Mouse (Mus musculus): ENCODE results near the gene Usp2.

DNA sequence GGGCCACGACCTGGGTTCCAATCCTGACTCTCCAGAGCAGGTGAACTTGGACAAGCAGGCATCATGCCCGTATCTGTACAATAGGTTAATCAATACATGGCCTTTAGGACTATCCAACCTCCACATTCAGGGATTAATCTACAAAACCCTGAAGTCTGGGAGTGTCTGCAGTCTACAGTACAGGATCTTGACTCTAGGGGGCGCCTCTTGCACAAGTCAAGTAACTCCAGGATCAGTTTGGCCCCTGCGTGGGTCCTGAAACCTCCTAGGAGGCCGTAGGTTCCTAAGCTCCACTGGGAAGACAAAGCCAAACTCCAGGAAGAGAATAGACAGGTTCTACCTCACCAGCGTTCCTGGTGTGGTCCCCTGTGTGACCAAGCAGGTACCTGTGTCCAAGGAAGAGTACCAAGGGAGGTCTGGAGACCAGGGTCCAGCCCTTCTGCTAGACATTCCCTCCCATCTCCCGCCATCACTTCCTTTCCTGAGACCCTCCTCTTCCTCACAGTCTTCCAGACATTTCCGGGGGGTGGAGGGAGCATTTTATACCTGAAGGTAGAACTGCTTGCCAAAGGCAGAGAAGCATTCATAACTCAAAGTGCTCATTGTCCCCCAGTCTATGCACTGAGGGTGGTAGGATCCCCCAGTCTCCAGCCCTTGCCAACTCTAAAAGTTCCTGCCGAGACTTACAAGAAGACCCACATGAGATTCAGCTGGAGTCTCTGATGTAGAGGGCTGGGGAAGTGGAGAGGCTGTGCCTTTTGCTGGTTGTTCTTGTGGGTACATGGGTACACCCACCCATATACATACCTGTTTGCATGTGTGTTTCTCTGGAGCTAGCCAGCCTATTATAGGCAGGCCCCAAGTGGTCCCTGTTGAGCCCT lies 7.8 kb downstream of the Usp2 start:
- TF ChIP-seq CTCF (IDR thresholded peaks at IDR 0.05; ENCODE audit: low read depth, low read length) (peak; percentile 56), POLR2A (IDR thresholded peaks at IDR 0.05; ENCODE audit: insufficient read depth, low read length) (no peak), EP300 (IDR thresholded peaks at IDR 0.05; ENCODE audit: insufficient read depth, low read depth, low read length) (no peak)

Measured in ES-Bruce4 (cell line).